ENCODE assay signal across 8 mouse cellular contexts in the genomic region with DNA sequence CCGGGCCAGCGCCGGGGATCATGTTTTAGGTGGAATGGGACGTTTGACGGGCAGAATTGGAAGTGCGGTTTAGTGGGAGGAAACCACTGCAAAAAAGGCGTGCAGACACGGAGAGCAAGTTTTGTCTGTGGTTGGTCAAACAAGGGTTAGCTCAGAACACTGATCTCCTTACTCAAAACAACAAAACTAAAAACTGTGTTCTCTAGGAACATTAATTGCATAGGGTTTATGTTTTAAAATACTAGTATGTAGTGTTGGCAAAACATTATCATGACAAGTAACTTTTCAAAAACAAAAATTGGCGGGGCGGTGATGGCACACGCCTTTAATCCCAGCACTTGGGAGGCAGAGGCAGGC. TPM values are rescaled to one million over a fixed set of nuclear protein-coding genes. Genes with fewer than 3 reads are reported as not detected.
DNase-seq lines count a peak whose midpoint lies in the region; ATAC-seq and TF ChIP-seq lines count a peak whose summit lies in the region.

No protein-coding gene starts in this region.

- no peak for ATAC-seq in erythroblast, adult 5-6 weeks (replicated peaks; ENCODE audit: low FRiP score, poor library complexity, severe bottlenecking)
- no peak; the same call in 1 of the 2 replicates for ATAC-seq in liver, embryonic 11.5 days (replicated peaks; ENCODE audit: low FRiP score)
- ATAC-seq in stomach, embryonic 16.5 days (ENCODE audit: insufficient read depth, low FRiP score) = no peak

- H3K4me2 ChIP-seq in liver, embryonic 11.5 days = peak overlapping the region; percentile 88
- peak overlapping the region; percentile 58 for H3K4me2 ChIP-seq in stomach, embryonic 16.5 days (ENCODE audit: low read depth, low read length)

- peak overlapping the region; percentile 68 for H3K4me3 ChIP-seq in erythroblast, embryonic 14.5 days (replicated peaks)
- H3K4me3 ChIP-seq in testis, adult 2 months (ENCODE audit: control insufficient read depth, low read depth, low read length) = peak overlapping the region; percentile 94
- peak overlapping the region; percentile 71 for H3K4me3 ChIP-seq in liver, embryonic 11.5 days (ENCODE audit: low read depth, low read length)
- H3K4me3 ChIP-seq in stomach, embryonic 16.5 days (replicated peaks; ENCODE audit: low read length) = peak overlapping the region; percentile 69

- no peaks in the 10 kb centered on the region; the same call in 1 of the 2 replicates for H3K27me3 ChIP-seq in erythroblast, embryonic 14.5 days (ENCODE audit: control insufficient read depth)
- H3K27me3 ChIP-seq in testis, adult 2 months (ENCODE audit: control insufficient read depth, insufficient read depth, low read length) = no peaks in the 10 kb centered on the region
- H3K27me3 ChIP-seq in liver, embryonic 11.5 days (replicated peaks; ENCODE audit: control insufficient read depth, insufficient read depth, low read length) = no peaks in the 10 kb centered on the region
- H3K27me3 ChIP-seq in stomach, embryonic 16.5 days (ENCODE audit: control insufficient read depth, insufficient read depth, low read length) = no peaks in the 10 kb centered on the region

- no peak for DNase-seq in testis, postnatal 10 days (ENCODE audit: low spot score)
- no peak for DNase-seq in liver, embryonic 11.5 days (ENCODE audit: low spot score)
- no peak for DNase-seq in right cerebral cortex, postnatal 14 days
- DNase-seq in retina, postnatal 1 day = no peak

- H3K36me3 ChIP-seq in erythroblast, embryonic 14.5 days (ENCODE audit: control insufficient read depth) = peaks cover 33% of the 10 kb centered on the region
- peaks cover 1% of the 10 kb centered on the region for H3K36me3 ChIP-seq in testis, adult 2 months (ENCODE audit: control insufficient read depth, insufficient read depth, low read length)
- H3K36me3 ChIP-seq in liver, embryonic 11.5 days (ENCODE audit: control insufficient read depth, insufficient read depth, low read length) = no peaks in the 10 kb centered on the region
- H3K36me3 ChIP-seq in stomach, embryonic 16.5 days (ENCODE audit: control insufficient read depth, insufficient read depth, low read length) = 0 out of 2 replicates have a peak, but pooled peaks cover 3% of the 10 kb centered on the region

- no peaks in the 10 kb centered on the region for H3K9me3 ChIP-seq in erythroblast, embryonic 14.5 days (ENCODE audit: control insufficient read depth, low read length)
- H3K9me3 ChIP-seq in liver, embryonic 11.5 days (ENCODE audit: control insufficient read depth, low read length) = no peaks in the 10 kb centered on the region
- no peaks in the 10 kb centered on the region for H3K9me3 ChIP-seq in stomach, embryonic 16.5 days (replicated peaks; ENCODE audit: control insufficient read depth, low read length)

- H3K27ac ChIP-seq in testis, adult 2 months (ENCODE audit: control insufficient read depth, insufficient read depth, low read depth, low read length) = peak overlapping the region; percentile 92
- peak overlapping the region; percentile 95; the same call in 1 of the 2 replicates for H3K27ac ChIP-seq in liver, embryonic 11.5 days (ENCODE audit: low read depth, low read length)
- peak overlapping the region; percentile 91 for H3K27ac ChIP-seq in stomach, embryonic 16.5 days (ENCODE audit: low read length)

- peak overlapping the region; percentile 91 for H3K9ac ChIP-seq in liver, embryonic 11.5 days (ENCODE audit: low read depth, low read length)
- peak overlapping the region; percentile 86 for H3K9ac ChIP-seq in stomach, embryonic 16.5 days (ENCODE audit: low read length)

- 32% methylated on average over 11 of the region's 11 CpGs for WGBS in liver, embryonic 11.5 days
- 31% methylated on average over 11 of the region's 11 CpGs for WGBS in stomach, embryonic 16.5 days

- TF ChIP-seq POLR2A in testis, adult 2 months (IDR thresholded peaks at IDR 0.05; ENCODE audit: control insufficient read depth, low read depth, low read length) = no peak

- peaks cover 34% of the 10 kb centered on the region for H3K4me1 ChIP-seq in erythroblast, embryonic 14.5 days (ENCODE audit: control insufficient read depth)
- H3K4me1 ChIP-seq in testis, adult 2 months (ENCODE audit: control insufficient read depth, insufficient read depth, low read length) = peaks cover 6% of the 10 kb centered on the region
- peaks cover 6% of the 10 kb centered on the region for H3K4me1 ChIP-seq in liver, embryonic 11.5 days (replicated peaks; ENCODE audit: control insufficient read depth, insufficient read depth, low read length)
- H3K4me1 ChIP-seq in stomach, embryonic 16.5 days (ENCODE audit: control insufficient read depth, insufficient read depth, low read length) = peaks cover 4% of the 10 kb centered on the region

- TF ChIP-seq CTCF in testis, adult 2 months (IDR thresholded peaks at IDR 0.05; ENCODE audit: control insufficient read depth, insufficient read depth, insufficient replicate concordance, low read depth, low read length) = no peak

RNA-seq across cellular contexts. Expression of a gene that starts 52.0 kb away (rescaled TPM):
- polyA plus RNA-seq in erythroblast, embryonic 14.5 days (2012) = 13.6 and 17.6 TPM in 2 replicates
- total RNA-seq in erythroblast, adult 5-6 weeks (2015; ENCODE audit: low replicate concordance) = 13.8 and 21.9 TPM in 2 replicates
- 12.8 and 21.9 TPM in 2 replicates for total RNA-seq in erythroblast, adult 5-6 weeks (2017; ENCODE audit: low replicate concordance)
- polyA plus RNA-seq in testis, adult 2 months (2012; rRNA removed) = 11.6 and 16.4 TPM in 2 replicates
- polyA plus RNA-seq in liver, embryonic 11.5 days (2014; fragmentation: Nextera tagmentation; extraction: Ambion mirVana) = 106 and 108 TPM in 2 replicates
- polyA plus RNA-seq in stomach, embryonic 16.5 days (2015; fragmentation: Nextera tagmentation; extraction: Ambion mirVana) = 79.8 and 94.1 TPM in 2 replicates
